ENCODE assay signal across 9 mouse cellular contexts in the genomic region with DNA sequence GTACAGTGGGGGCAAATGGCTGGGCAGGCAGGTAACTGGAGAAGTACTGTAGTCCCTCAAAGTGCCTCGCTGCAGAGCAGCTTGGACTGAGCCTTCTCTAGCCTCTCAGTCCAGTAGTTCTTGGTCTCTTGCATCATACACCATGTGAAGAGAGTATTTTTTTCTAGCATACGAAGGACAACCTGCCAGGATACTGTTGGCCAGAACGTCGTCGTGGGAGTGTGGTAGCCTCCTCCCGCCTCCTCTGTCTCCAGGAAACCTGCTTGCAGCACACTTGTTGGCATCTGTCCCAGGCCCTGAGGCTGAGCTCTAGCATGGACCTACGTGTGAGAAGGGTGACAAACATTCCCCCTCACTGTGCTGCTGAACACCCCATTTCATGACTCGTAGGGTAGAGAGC. TPM values are rescaled to one million over a fixed set of nuclear protein-coding genes. Genes with fewer than 3 reads are reported as not detected.
DNase-seq lines count a peak whose midpoint lies in the region; ATAC-seq lines count a peak whose summit lies in the region.
"Had no signal": no experiment of that assay in that cellular context is flagged by ENCODE, and none has a peak within 500 bp of the region (broad histone marks: within the 10 kb centered on the region; RNA-seq: fewer than 3 reads in every experiment).

No protein-coding gene starts in this region.

- 0 out of 2 replicates have a peak, but pooled peaks cover 7% of the 10 kb centered on the region for H3K4me1 ChIP-seq in hindbrain, embryonic 14.5 days (replicated peaks; ENCODE audit: control insufficient read depth, insufficient read depth, low read length)
- no peaks in the 10 kb centered on the region for H3K4me1 ChIP-seq in hindbrain, embryonic 11.5 days (replicated peaks; ENCODE audit: control insufficient read depth, insufficient read depth, low read length)

- WGBS in hindbrain, embryonic 14.5 days, result 63% methylated on average over 8 of the region's 8 CpGs
- WGBS in hindbrain, embryonic 11.5 days, result 82% methylated on average over 8 of the region's 8 CpGs

- no peak overlapping the region for H3K4me2 ChIP-seq in hindbrain, embryonic 14.5 days (replicated peaks)
- no peak overlapping the region for H3K4me2 ChIP-seq in hindbrain, embryonic 11.5 days (replicated peaks; ENCODE audit: low read depth, low read length)
- H3K4me2 ChIP-seq: heart, embryonic 13.5 days had no signal

- H3K27me3 ChIP-seq in hindbrain, embryonic 14.5 days (ENCODE audit: control insufficient read depth, insufficient read depth, low read length), result no peaks in the 10 kb centered on the region
- H3K27me3 ChIP-seq in hindbrain, embryonic 11.5 days (ENCODE audit: control insufficient read depth, insufficient read depth, low read length), result no peaks in the 10 kb centered on the region
- H3K27me3 ChIP-seq: heart, embryonic 13.5 days had no signal

- DNase-seq in hindbrain, embryonic 14.5 days (ENCODE audit: low spot score), result no peak
- DNase-seq in hindbrain, embryonic 11.5 days (ENCODE audit: low spot score), result no peak
- peak; percentile 100 for DNase-seq in NIH3T3 (ENCODE audit: low read depth)
- DNase-seq in left cerebral cortex, adult 18-20 months (ENCODE audit: low spot score in 2 of 2), result peak; percentile 73 to 80
- peak; percentile 76 to 81 for DNase-seq in right cerebral cortex, postnatal 10 days (ENCODE audit: low spot score in 2 of 2)
- DNase-seq in urinary bladder, postnatal 4 days (ENCODE audit: low spot score in 2 of 2), result no peak

- peak; percentile 12; the same call in 1 of the 2 replicates for ATAC-seq in hindbrain, embryonic 14.5 days (ENCODE audit: low FRiP score)
- ATAC-seq in hindbrain, embryonic 11.5 days (ENCODE audit: low FRiP score), result no peak
- peak; percentile 71 for ATAC-seq in common myeloid progenitor, adult 5-6 weeks (replicated peaks; ENCODE audit: low read depth, poor library complexity, severe bottlenecking)
- no peak for ATAC-seq in activated CD4-positive, CD25-positive, alpha-beta regulatory T cell, adult 4 months

- H3K9ac ChIP-seq in hindbrain, embryonic 14.5 days, result no peak overlapping the region
- no peak overlapping the region for H3K9ac ChIP-seq in hindbrain, embryonic 11.5 days (ENCODE audit: low read depth, low read length)
- H3K9ac ChIP-seq: heart, embryonic 13.5 days had no signal

- H3K36me3 ChIP-seq in hindbrain, embryonic 14.5 days (replicated peaks; ENCODE audit: control insufficient read depth, insufficient read depth), result peaks cover 12% of the 10 kb centered on the region; the same call in 1 of the 2 replicates
- H3K36me3 ChIP-seq in hindbrain, embryonic 11.5 days (ENCODE audit: control insufficient read depth, insufficient read depth, low read length), result 0 out of 2 replicates have a peak, but pooled peaks cover 5% of the 10 kb centered on the region

- H3K27ac ChIP-seq in hindbrain, embryonic 14.5 days, result no peak overlapping the region
- no peak overlapping the region for H3K27ac ChIP-seq in hindbrain, embryonic 11.5 days (ENCODE audit: low read depth, low read length)
- H3K27ac ChIP-seq: heart, embryonic 13.5 days had no signal

- H3K9me3 ChIP-seq in hindbrain, embryonic 14.5 days (ENCODE audit: control insufficient read depth, low read length), result no peaks in the 10 kb centered on the region
- no peaks in the 10 kb centered on the region for H3K9me3 ChIP-seq in hindbrain, embryonic 11.5 days (ENCODE audit: control insufficient read depth, low read length)
- H3K9me3 ChIP-seq: heart, embryonic 13.5 days had no signal

- H3K4me3 ChIP-seq in hindbrain, embryonic 14.5 days (replicated peaks; ENCODE audit: low read length), result no peak overlapping the region
- H3K4me3 ChIP-seq in hindbrain, embryonic 11.5 days (ENCODE audit: low read depth, low read length), result no peak overlapping the region
- H3K4me3 ChIP-seq: heart, embryonic 13.5 days had no signal

RNA-seq across cellular contexts. Expression of a gene that starts 6.5 kb away (rescaled TPM):
- polyA plus RNA-seq in hindbrain, embryonic 14.5 days (2014; fragmentation: Nextera tagmentation; extraction: Ambion mirVana), result 11.7 and 13.3 TPM in 2 replicates
- polyA plus RNA-seq in hindbrain, embryonic 11.5 days (2014; fragmentation: Nextera tagmentation; extraction: Ambion mirVana), result 13.7 and 16.7 TPM in 2 replicates
- 4.3 TPM in 1 of 2 replicates, not detected in the other for total RNA-seq in common myeloid progenitor, adult 5-6 weeks (2017)
- 1 to 10 TPM; 8.9 to 9.0 TPM for total RNA-seq in left cerebral cortex, adult 18-20 months (2021)
- polyA plus RNA-seq in activated CD4-positive, CD25-positive, alpha-beta regulatory T cell, adult 4 months (2017; shearing (Covaris generic)), result 1 to 10 TPM; 1.1 to 2.4 TPM

RNA-seq across cellular contexts. Expression of a gene that starts 17.0 kb away (rescaled TPM):
- 0.86 and 1.2 TPM in 2 replicates for polyA plus RNA-seq in hindbrain, embryonic 14.5 days (2014; fragmentation: Nextera tagmentation; extraction: Ambion mirVana)
- polyA plus RNA-seq in hindbrain, embryonic 11.5 days (2014; fragmentation: Nextera tagmentation; extraction: Ambion mirVana), result 0.94 and 1.0 TPM in 2 replicates
- total RNA-seq in common myeloid progenitor, adult 5-6 weeks (2017), result 0.27 TPM in 1 of 2 replicates, not detected in the other
- under 1 TPM; 0.28 to 0.40 TPM for total RNA-seq in left cerebral cortex, adult 18-20 months (2021)
- polyA plus RNA-seq in activated CD4-positive, CD25-positive, alpha-beta regulatory T cell, adult 4 months (2017; shearing (Covaris generic)), result 1 to 10 TPM; 1.0 to 2.1 TPM

RNA-seq across cellular contexts. Expression of a gene that starts 22.9 kb away (rescaled TPM):
- 73.4 and 75.2 TPM in 2 replicates for polyA plus RNA-seq in hindbrain, embryonic 14.5 days (2014; fragmentation: Nextera tagmentation; extraction: Ambion mirVana)
- 77.5 and 80.1 TPM in 2 replicates for polyA plus RNA-seq in hindbrain, embryonic 11.5 days (2014; fragmentation: Nextera tagmentation; extraction: Ambion mirVana)
- 38.6 and 54.8 TPM in 2 replicates for total RNA-seq in common myeloid progenitor, adult 5-6 weeks (2017)
- 10 to 100 TPM; 36.4 to 41.0 TPM for total RNA-seq in left cerebral cortex, adult 18-20 months (2021)
- 10 to 100 TPM; 68.8 to 82.3 TPM for polyA plus RNA-seq in activated CD4-positive, CD25-positive, alpha-beta regulatory T cell, adult 4 months (2017; shearing (Covaris generic))

RNA-seq across cellular contexts. Expression of a gene that starts 26.1 kb away (rescaled TPM):
- 9.8 and 13.5 TPM in 2 replicates for polyA plus RNA-seq in hindbrain, embryonic 14.5 days (2014; fragmentation: Nextera tagmentation; extraction: Ambion mirVana)
- 6.4 and 6.9 TPM in 2 replicates for polyA plus RNA-seq in hindbrain, embryonic 11.5 days (2014; fragmentation: Nextera tagmentation; extraction: Ambion mirVana)
- 0.39 and 0.82 TPM in 2 replicates for total RNA-seq in common myeloid progenitor, adult 5-6 weeks (2017)
- 1 to 10 TPM; 8.5 to 8.7 TPM for total RNA-seq in left cerebral cortex, adult 18-20 months (2021)
- polyA plus RNA-seq in activated CD4-positive, CD25-positive, alpha-beta regulatory T cell, adult 4 months (2017; shearing (Covaris generic)), result under 1 TPM in 1 of 2 experiments, not detected in 1; 0.33 TPM

RNA-seq across cellular contexts. Expression of a gene that starts 28.1 kb away (rescaled TPM):
- polyA plus RNA-seq in hindbrain, embryonic 14.5 days (2014; fragmentation: Nextera tagmentation; extraction: Ambion mirVana), result 52.7 and 58.3 TPM in 2 replicates
- polyA plus RNA-seq in hindbrain, embryonic 11.5 days (2014; fragmentation: Nextera tagmentation; extraction: Ambion mirVana), result 116 and 117 TPM in 2 replicates
- total RNA-seq in common myeloid progenitor, adult 5-6 weeks (2017), result 84.0 and 97.3 TPM in 2 replicates
- 10 to 100 TPM; 23.4 to 23.9 TPM for total RNA-seq in left cerebral cortex, adult 18-20 months (2021)
- polyA plus RNA-seq in activated CD4-positive, CD25-positive, alpha-beta regulatory T cell, adult 4 months (2017; shearing (Covaris generic)), result 10 to 100 TPM; 31.6 to 33.3 TPM

Comparison
In these comparisons a context has a peak if more than half of its experiments do, and no peak if none do; other contexts are left out.
1. ATAC-seq: peak in hindbrain, embryonic 14.5 days (single experiment) and common myeloid progenitor, adult 5-6 weeks (single experiment); none in hindbrain, embryonic 11.5 days (single experiment) and activated CD4-positive, CD25-positive, alpha-beta regulatory T cell, adult 4 months (single experiment).
2. DNase-seq: peak in NIH3T3 (single experiment), left cerebral cortex, adult 18-20 months (2 of 2) and right cerebral cortex, postnatal 10 days (2 of 2); none in hindbrain, embryonic 14.5 days (single experiment), hindbrain, embryonic 11.5 days (single experiment) and urinary bladder, postnatal 4 days (0 of 2).